Mouse (Mus musculus): ENCODE measurements around the gene Prdx1.

DNA sequence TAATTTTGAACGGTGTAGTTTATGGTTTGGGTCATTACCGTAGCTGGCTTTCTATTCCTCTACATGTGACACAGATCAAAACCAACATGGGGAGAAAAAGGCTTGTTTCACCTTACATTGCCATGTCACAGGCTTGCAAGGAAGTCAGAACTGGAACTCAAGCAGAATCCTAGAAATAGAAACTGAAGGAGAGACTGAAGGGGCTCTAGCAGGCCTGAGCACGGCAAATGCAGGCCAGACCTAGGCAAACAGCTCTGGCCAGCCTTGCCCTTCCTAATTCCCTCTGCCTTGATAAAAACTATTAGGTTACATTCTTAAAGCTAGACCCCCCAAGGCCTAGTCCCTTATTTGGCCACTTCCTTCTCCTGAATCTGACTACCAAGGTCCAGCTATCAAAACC is 29.7 kb upstream of the Prdx1 start:
- no peak for TF ChIP-seq CTCF (IDR thresholded peaks at IDR 0.05; ENCODE audit: extremely low read depth, insufficient read depth, insufficient read length, insufficient replicate concordance)
- TF ChIP-seq POLR2A (IDR thresholded peaks at IDR 0.05; ENCODE audit: low read depth, low read length): no peak

Data from spleen, adult 2 months (tissue).